Mouse (Mus musculus) heart, adult 18-20 months (tissue): ENCODE data around the gene Casp3. TPM values are rescaled to one million over a fixed set of nuclear protein-coding genes. Genes with fewer than 3 reads are reported as not detected.

Experiments used
- DNase-seq, 2 experiments: peaks; one replicate each; pipeline ENCODE4 v3.0.0; 2021 to 2022; ENCODE audit warnings: mixed read lengths in 1 of 2
- total RNA-seq, 2 experiments: library from RNA; stranded (reverse); gene quantifications; 2 replicates each; pipeline ENCODE4 v1.2.3; 2021

Gene Casp3
- total RNA-seq, 2 experiments from 2014 or later, result 2.0 to 2.8 TPM

GRCm38 (mm10) chr8:46680671-46681365 is 63.7 kb downstream of the Casp3 start:
- DNase-seq, result no peak

- DNase-seq, result peak; percentile 96 to 98
These were observed 69.7 kb downstream of the Casp3 start for GRCm38 (mm10) chr8:46686664-46687336.

Other genes with a start within 250 kb of the Casp3 start
- 100 to 1,000 TPM; 940 to 953 TPM for gene Acsl1, start 146.3 kb upstream of the Casp3 start, total RNA-seq
- under 1 TPM; 0.49 to 0.97 TPM for gene Cenpu, start 65.3 kb upstream of the Casp3 start, total RNA-seq
- 1 to 10 TPM; 2.1 to 2.6 TPM for gene Primpol, start 79 bp upstream of the Casp3 start, total RNA-seq
- gene Irf2, start 122.4 kb downstream of the Casp3 start, total RNA-seq, result 10 to 100 TPM; 31.2 to 40.1 TPM